Mouse (Mus musculus): ENCODE data around the gene Atp2a3. TPM values are rescaled to one million over a fixed set of nuclear protein-coding genes. Genes with fewer than 3 reads are reported as not detected.

Atp2a3 gene
- polyA plus RNA-seq, 1 experiment from 2014 or later, result 0.40 TPM

GRCm38 (mm10) chr11:73014831-73015344 is 53.9 kb downstream of the Atp2a3 start:
- Histone ChIP-seq H3K4me3 (no peak overlapping the region), H3K27ac (no peak overlapping the region), H3K9me3 (replicated peaks) (no peaks in the 10 kb centered on the region), H3K36me3 (ENCODE audit: poor library complexity, severe bottlenecking) (no peaks in the 10 kb centered on the region), H3K27me3 (peaks cover 15% of the 10 kb centered on the region), H3K9ac (no peak overlapping the region), H3K4me2 (no peak overlapping the region), H3K4me1 (peaks cover 16% of the 10 kb centered on the region)
- ATAC-seq, result no peak
- WGBS, result 79% methylated on average over 4 of the region's 4 CpGs

- Histone ChIP-seq H3K4me1 (peaks cover 22% of the 10 kb centered on the region), H3K27ac (no peak overlapping the region), H3K9ac (no peak overlapping the region), H3K36me3 (ENCODE audit: poor library complexity, severe bottlenecking) (no peaks in the 10 kb centered on the region), H3K4me3 (no peak overlapping the region), H3K27me3 (peaks cover 18% of the 10 kb centered on the region), H3K9me3 (replicated peaks) (no peaks in the 10 kb centered on the region), H3K4me2 (no peak overlapping the region)
- 71% methylated on average over 5 of the region's 5 CpGs for WGBS
- no peak for ATAC-seq
Measured at GRCm38 (mm10) chr11:73015391-73016102, 54.6 kb downstream of the Atp2a3 start.

GRCm38 (mm10) chr11:73016103-73016420 is 55.1 kb downstream of the Atp2a3 start:
- Histone ChIP-seq H3K36me3 (ENCODE audit: poor library complexity, severe bottlenecking) (no peaks in the 10 kb centered on the region), H3K27ac (no peak overlapping the region), H3K4me3 (no peak overlapping the region), H3K27me3 (peaks cover 23% of the 10 kb centered on the region), H3K9ac (no peak overlapping the region), H3K4me2 (no peak overlapping the region), H3K9me3 (replicated peaks) (no peaks in the 10 kb centered on the region), H3K4me1 (peaks cover 22% of the 10 kb centered on the region)
- WGBS, result 71% methylated on average over 6 of the region's 6 CpGs
- ATAC-seq, result no peak

GRCm38 (mm10) chr11:73018471-73019146 is 57.6 kb downstream of the Atp2a3 start, which contains the start of gene Camkk1:
Gene Camkk1, plus strand, starts transcription at chr11:73019008.
- Histone ChIP-seq H3K4me1 (peaks cover 22% of the 10 kb centered on the region), H3K27me3 (peaks cover 31% of the 10 kb centered on the region), H3K9me3 (replicated peaks) (no peaks in the 10 kb centered on the region), H3K27ac (0 out of 2 replicates have a peak within 1 kb of the TSS, but pooled peaks have one; percentile 17), H3K4me2 (peak within 1 kb of the TSS; percentile 97), H3K4me3 (peak within 1 kb of the TSS; percentile 68), H3K9ac (peak within 1 kb of the TSS; percentile 69), H3K36me3 (ENCODE audit: poor library complexity, severe bottlenecking) (no peaks in the 10 kb centered on the region)
- peak; percentile 97 for ATAC-seq
- 2% methylated on average over 56 of the region's 57 CpGs for WGBS

- Histone ChIP-seq H3K36me3 (ENCODE audit: poor library complexity, severe bottlenecking) (no peaks in the 10 kb centered on the region), H3K9me3 (replicated peaks) (no peaks in the 10 kb centered on the region), H3K9ac (peak overlapping the region; percentile 69), H3K27me3 (peaks cover 31% of the 10 kb centered on the region), H3K4me3 (peak overlapping the region; percentile 68), H3K4me2 (peak overlapping the region; percentile 97), H3K4me1 (peaks cover 22% of the 10 kb centered on the region), H3K27ac (0 out of 2 replicates have a peak overlapping the region, but pooled peaks have one; percentile 17)
- ATAC-seq, result peak; percentile 70
- WGBS, result under 1% methylated on average over 46 of the region's 46 CpGs
Measured at GRCm38 (mm10) chr11:73019147-73019795, 58.3 kb downstream of the Atp2a3 start.

- no peaks in the 10 kb centered on the region for H3K9me3 ChIP-seq (replicated peaks)
- H3K36me3 ChIP-seq (ENCODE audit: poor library complexity, severe bottlenecking), result no peaks in the 10 kb centered on the region
- no peak for ATAC-seq
- no peak overlapping the region for H3K27ac ChIP-seq
- H3K4me1 ChIP-seq, result peaks cover 15% of the 10 kb centered on the region
- H3K4me2 ChIP-seq, result no peak overlapping the region
- peaks cover 31% of the 10 kb centered on the region for H3K27me3 ChIP-seq
- 64% methylated on average over 7 of the region's 7 CpGs for WGBS
- H3K9ac ChIP-seq, result peak overlapping the region; percentile 8; the same call in 1 of the 2 replicates
- H3K4me3 ChIP-seq, result no peak overlapping the region
Measured at GRCm38 (mm10) chr11:73020953-73021800, 60.2 kb downstream of the Atp2a3 start.

- no peak overlapping the region for H3K4me3 ChIP-seq
- H3K9ac ChIP-seq, result no peak overlapping the region
- ATAC-seq, result no peak
- peaks cover 14% of the 10 kb centered on the region for H3K4me1 ChIP-seq
- H3K27ac ChIP-seq, result no peak overlapping the region
- H3K36me3 ChIP-seq (ENCODE audit: poor library complexity, severe bottlenecking), result no peaks in the 10 kb centered on the region
- peaks cover 26% of the 10 kb centered on the region for H3K27me3 ChIP-seq
- no peak overlapping the region for H3K4me2 ChIP-seq
- H3K9me3 ChIP-seq (replicated peaks), result no peaks in the 10 kb centered on the region
- WGBS, result 54% methylated on average over 9 of the region's 9 CpGs
Measured at GRCm38 (mm10) chr11:73023099-73023498, 62.1 kb downstream of the Atp2a3 start.

GRCm38 (mm10) chr11:73023827-73024226 is 62.9 kb downstream of the Atp2a3 start:
- Histone ChIP-seq H3K9ac (no peak overlapping the region), H3K4me3 (no peak overlapping the region), H3K36me3 (ENCODE audit: poor library complexity, severe bottlenecking) (no peaks in the 10 kb centered on the region), H3K27ac (no peak overlapping the region; the same call in 1 of the 2 replicates), H3K4me1 (peaks cover 10% of the 10 kb centered on the region), H3K9me3 (replicated peaks) (no peaks in the 10 kb centered on the region), H3K27me3 (peaks cover 25% of the 10 kb centered on the region), H3K4me2 (no peak overlapping the region)
- ATAC-seq, result no peak
- WGBS, result 30% methylated on average over 4 of the region's 4 CpGs

- Histone ChIP-seq H3K9me3 (replicated peaks) (no peaks in the 10 kb centered on the region), H3K4me2 (no peak overlapping the region), H3K4me3 (no peak overlapping the region), H3K4me1 (peaks cover 10% of the 10 kb centered on the region), H3K9ac (no peak overlapping the region), H3K27ac (no peak overlapping the region; the same call in 1 of the 2 replicates), H3K36me3 (ENCODE audit: poor library complexity, severe bottlenecking) (no peaks in the 10 kb centered on the region), H3K27me3 (peaks cover 25% of the 10 kb centered on the region)
- ATAC-seq, result no peak
- WGBS, result 73% methylated on average over 7 of the region's 7 CpGs
Measured at GRCm38 (mm10) chr11:73024236-73024904, 63.4 kb downstream of the Atp2a3 start.

GRCm38 (mm10) chr11:73026961-73027360 is 66.0 kb downstream of the Atp2a3 start:
- no peaks in the 10 kb centered on the region for H3K9me3 ChIP-seq (replicated peaks)
- H3K9ac ChIP-seq, result no peak overlapping the region
- no peak for ATAC-seq
- no peak overlapping the region for H3K4me2 ChIP-seq
- H3K4me1 ChIP-seq, result peaks cover 8% of the 10 kb centered on the region
- no peaks in the 10 kb centered on the region for H3K27me3 ChIP-seq
- H3K4me3 ChIP-seq, result no peak overlapping the region
- 65% methylated on average over 8 of the region's 8 CpGs for WGBS
- no peak overlapping the region for H3K27ac ChIP-seq
- H3K36me3 ChIP-seq (ENCODE audit: poor library complexity, severe bottlenecking), result no peaks in the 10 kb centered on the region
